Mouse (Mus musculus) adipocyte (in vitro differentiated cells): ENCODE measurements around the gene Olfr96.
"Not testable (repeated sequence)": the region's sequence is repeated elsewhere in the genome, so short reads cannot be mapped to it uniquely, and the experiment has no call there.

Experiments
- DNase-seq: peaks from one replicate; pipeline ENCODE4 v3.0.0-alpha.2; 2016; ENCODE audit warnings: low spot score

Gene Olfr96

GRCm38 (mm10) chr17:37219846-37220245 lies at the start of gene Olfr96:
Olfr96 (plus strand) TSS chr17:37220146.
- DNase-seq, result no peak

- DNase-seq, result peak; percentile 31
Observed at GRCm38 (mm10) chr17:37185474-37185873, 34.5 kb upstream of the Olfr96 start.

GRCm38 (mm10) chr17:37190711-37191110 lies 29.2 kb upstream of the Olfr96 start:
- DNase-seq, result peak; percentile 84

GRCm38 (mm10) chr17:37193032-37193431 lies 26.9 kb upstream of the Olfr96 start:
- DNase-seq, result peak; percentile 81

GRCm38 (mm10) chr17:37193656-37194055 lies 26.3 kb upstream of the Olfr96 start, which contains the start of gene Ubd:
Ubd (plus strand) TSS chr17:37193892.
- DNase-seq, result peak; percentile 86

- peak; percentile 86 for DNase-seq
Observed at GRCm38 (mm10) chr17:37194782-37195181, 25.2 kb upstream of the Olfr96 start.

- DNase-seq, result no peak
Observed at GRCm38 (mm10) chr17:37196845-37197724, 22.9 kb upstream of the Olfr96 start.

GRCm38 (mm10) chr17:37200894-37201293 lies 19.1 kb upstream of the Olfr96 start, which contains the start of gene Olfr94:
Olfr94 (minus strand) TSS chr17:37200994.
- DNase-seq, result no peak

- DNase-seq, result peak; percentile 96
Observed at GRCm38 (mm10) chr17:37203206-37203916, 16.6 kb upstream of the Olfr96 start.

- no peak for DNase-seq
Observed at GRCm38 (mm10) chr17:37203917-37204236, 16.1 kb upstream of the Olfr96 start.

GRCm38 (mm10) chr17:37210884-37211768 lies 8.8 kb upstream of the Olfr96 start:
- DNase-seq, result no peak

GRCm38 (mm10) chr17:37213018-37213417 lies 6.9 kb upstream of the Olfr96 start, which contains the start of gene Olfr95:
Olfr95 (minus strand) TSS chr17:37213118.
- no peak for DNase-seq

GRCm38 (mm10) chr17:37218486-37218885 lies 1.5 kb upstream of the Olfr96 start:
- peak; percentile 96 for DNase-seq

GRCm38 (mm10) chr17:37221879-37222278 lies 1.9 kb downstream of the Olfr96 start:
- DNase-seq, result peak; percentile 62

GRCm38 (mm10) chr17:37237230-37237629 lies 17.3 kb downstream of the Olfr96 start, which contains the start of gene Olfr97:
Olfr97 (minus strand) TSS chr17:37237330.
- not testable (repeated sequence) for DNase-seq

- DNase-seq, result no peak
Observed at GRCm38 (mm10) chr17:37242198-37242597, 22.3 kb downstream of the Olfr96 start.

- peak; percentile 57 for DNase-seq
Observed at GRCm38 (mm10) chr17:37246715-37247114, 26.8 kb downstream of the Olfr96 start.

- peak; percentile 52 for DNase-seq
Observed at GRCm38 (mm10) chr17:37249460-37249859, 29.5 kb downstream of the Olfr96 start.

- DNase-seq, result peak; percentile 48
Observed at GRCm38 (mm10) chr17:37250544-37250943, 30.6 kb downstream of the Olfr96 start.

GRCm38 (mm10) chr17:37263626-37264025 lies 43.7 kb downstream of the Olfr96 start, which contains the start of gene Olfr98:
Olfr98 (minus strand) TSS chr17:37263749.
- peak; percentile 86 for DNase-seq

GRCm38 (mm10) chr17:37270058-37270701 lies 50.2 kb downstream of the Olfr96 start, which contains the start of gene H2-M3:
H2-M3 (plus strand) TSS chr17:37270220.
- DNase-seq, result peak; percentile 96
